Mouse (Mus musculus) bone marrow, adult 2 months (tissue): ENCODE results near the gene Angpt4. TPM values are rescaled to one million over a fixed set of nuclear protein-coding genes. Genes with fewer than 3 reads are reported as not detected.

Experiments
- H3K27ac ChIP-seq: fragments of 200-500 bp; 2 replicates; pipeline ENCODE4 v1.5.1; 2012; ENCODE audit warnings: low read depth, mild to moderate bottlenecking, control low read depth, inconsistent platforms, low read length; ENCODE audit not compliant: control insufficient read depth, poor library complexity, insufficient read depth
- H3K4me1 ChIP-seq: fragments of 200-500 bp; 2 replicates; pipeline ENCODE4 v1.6.1; 2011; ENCODE audit warnings: low read length; ENCODE audit not compliant: control insufficient read depth, insufficient read depth
- H3K4me3 ChIP-seq: fragments of 200-500 bp; replicated peaks from 2 replicates; pipeline ENCODE3; 2011; ENCODE audit warnings: mild to moderate bottlenecking, low read depth, low read length, control low read depth; ENCODE audit not compliant: control insufficient read depth
- CTCF ChIP-seq: fragments of 200-500 bp; IDR thresholded peaks from 2 replicates; pipeline ENCODE4 v1.5.1; 2011; ENCODE audit warnings: low read length, control low read depth; ENCODE audit not compliant: control insufficient read depth, insufficient read depth
- POLR2A ChIP-seq: fragments of 200-500 bp; IDR thresholded peaks from 2 replicates; pipeline ENCODE4 v1.6.1; 2011; ENCODE audit warnings: low read depth, mild to moderate bottlenecking, control low read depth, low read length, borderline replicate concordance; ENCODE audit not compliant: control insufficient read depth
- WGBS: fragments of 180-500 bp; shearing (Covaris S2); methylation state at CpG from one replicate; pipeline ENCODE4 v1.1.7; 2018; 5-methylcytosine and 5-hydroxymethylcytosine counted together
- polyA plus RNA-seq: library from polyadenylated mRNA; stranded (reverse); fragments of >200 nt; gene quantifications from 2 replicates; pipeline ENCODE4 v1.2.4, GENCODE M21; 2011; ENCODE audit warnings: low replicate concordance; ENCODE audit not compliant: missing spikeins, insufficient read depth, insufficient read length

The Angpt4 gene
- polyA plus RNA-seq, 1 experiment = 2.1 TPM

- no peak overlapping the region for H3K4me3 ChIP-seq
- H3K27ac ChIP-seq = no peak overlapping the region
- WGBS = 73% methylated on average over 4 of the region's 4 CpGs
- no peak for TF ChIP-seq POLR2A
- TF ChIP-seq CTCF = no peak
- H3K4me1 ChIP-seq = peaks cover 11% of the 10 kb centered on the region; the same call in 1 of the 2 replicates
Observed at GRCm38 (mm10) chr2:151977689-151978440, 66.9 kb downstream of the Angpt4 start.

DNA sequence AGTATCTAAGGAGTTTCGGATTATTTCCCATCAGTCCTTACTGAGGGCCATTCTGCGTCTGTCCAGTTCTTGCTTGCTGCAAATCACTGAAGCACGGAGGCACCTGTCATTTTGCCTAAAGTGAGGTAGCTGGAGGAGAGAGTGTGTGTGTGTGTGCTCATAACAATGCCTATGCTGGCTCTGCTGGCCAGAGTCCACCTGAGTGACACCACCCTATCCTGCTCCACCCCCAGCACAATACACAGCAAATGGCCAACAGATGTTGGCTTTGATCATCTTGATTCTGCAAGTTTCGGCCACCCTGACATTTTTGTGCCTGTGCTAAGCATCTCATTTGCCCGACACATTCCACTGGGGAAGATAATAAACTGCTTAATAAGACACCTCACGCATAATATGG lies 67.5 kb downstream of the Angpt4 start:
- WGBS = 66% methylated on average over 6 of the region's 6 CpGs
- TF ChIP-seq CTCF (no peak), POLR2A (no peak)
- Histone ChIP-seq H3K4me1 (peaks cover 11% of the 10 kb centered on the region; the same call in 1 of the 2 replicates), H3K27ac (no peak overlapping the region), H3K4me3 (no peak overlapping the region)

GRCm38 (mm10) chr2:151979470-151980354 lies 68.7 kb downstream of the Angpt4 start, which contains the start of gene Fam110a:
Gene Fam110a (minus strand): TSS chr2:151980219.
- H3K4me1 ChIP-seq = peaks cover 11% of the 10 kb centered on the region; the same call in 1 of the 2 replicates
- under 1% methylated on average over 46 of the region's 46 CpGs for WGBS

GRCm38 (mm10) chr2:151980355-151980693 lies 69.3 kb downstream of the Angpt4 start:
- no peak overlapping the region; the same call in 1 of the 2 replicates for H3K27ac ChIP-seq
- TF ChIP-seq CTCF = no peak
- no peak for TF ChIP-seq POLR2A
- H3K4me1 ChIP-seq = peaks cover 11% of the 10 kb centered on the region; the same call in 1 of the 2 replicates
- WGBS = 48% methylated on average over 3 of the region's 3 CpGs
- H3K4me3 ChIP-seq = peak overlapping the region; percentile 12

More at GRCm38 (mm10) chr2:151979470-151980354, 68.7 kb downstream of the Angpt4 start, which contains the start of gene Fam110a:
- Histone ChIP-seq H3K27ac (peak within 1 kb of the TSS; percentile 64), H3K4me3 (peak within 1 kb of the TSS; percentile 85)
- no peak for TF ChIP-seq CTCF
- TF ChIP-seq POLR2A = peak; percentile 41; the same call in 1 of the 2 replicates

- no peak overlapping the region for H3K27ac ChIP-seq
- WGBS = 18% methylated on average over 6 of the region's 6 CpGs
- H3K4me3 ChIP-seq = no peak overlapping the region
- H3K4me1 ChIP-seq = peaks cover 11% of the 10 kb centered on the region; the same call in 1 of the 2 replicates
- TF ChIP-seq POLR2A (no peak), CTCF (no peak)
Observed at GRCm38 (mm10) chr2:151981268-151981667, 70.3 kb downstream of the Angpt4 start.

- H3K27ac ChIP-seq = no peak overlapping the region
- no peak for TF ChIP-seq POLR2A
- no peak for TF ChIP-seq CTCF
- peaks cover 11% of the 10 kb centered on the region; the same call in 1 of the 2 replicates for H3K4me1 ChIP-seq
- H3K4me3 ChIP-seq = no peak overlapping the region
Observed at GRCm38 (mm10) chr2:151982476-151982875, 71.5 kb downstream of the Angpt4 start.

GRCm38 (mm10) chr2:151984019-151984418 lies 73.0 kb downstream of the Angpt4 start:
- peaks cover 3% of the 10 kb centered on the region; the same call in 1 of the 2 replicates for H3K4me1 ChIP-seq
- H3K27ac ChIP-seq = no peak overlapping the region
- 74% methylated on average over 9 of the region's 9 CpGs for WGBS
- no peak overlapping the region for H3K4me3 ChIP-seq
- TF ChIP-seq POLR2A (no peak), CTCF (no peak)

DNA sequence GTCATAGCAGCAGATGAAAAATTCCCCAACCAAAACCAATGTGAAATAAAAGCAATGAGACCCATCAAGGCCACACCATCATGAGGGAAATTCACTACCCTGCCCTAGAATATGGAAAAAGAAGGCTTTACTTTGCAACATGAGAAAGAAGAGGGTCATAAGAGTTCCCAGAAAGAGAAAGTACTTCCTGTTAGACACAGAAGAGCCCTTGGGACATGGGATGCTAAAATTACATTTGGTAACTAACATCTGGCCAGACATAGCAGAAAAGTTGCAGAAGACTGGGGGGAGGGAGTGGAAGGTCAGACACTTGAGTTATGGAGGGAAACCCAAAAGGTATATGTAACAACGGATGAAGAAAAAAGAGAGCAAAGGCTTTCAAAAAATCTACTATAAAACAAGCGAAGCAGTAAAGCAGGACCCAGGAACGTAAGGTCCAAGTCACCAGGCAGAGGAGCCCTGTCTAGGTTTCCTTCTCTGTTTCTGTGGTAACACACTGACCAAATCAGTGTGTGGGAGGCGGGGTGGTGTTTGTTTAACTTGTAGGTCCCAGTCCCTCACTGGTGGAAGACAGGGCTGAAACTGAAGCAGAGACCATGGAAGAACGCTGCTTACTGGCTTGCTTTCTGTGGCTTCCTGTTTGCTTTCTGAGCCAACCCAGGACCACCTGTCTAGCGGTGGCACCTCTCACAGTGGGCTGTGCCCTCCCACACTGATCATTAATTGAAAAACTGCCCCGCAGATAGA lies 74.6 kb downstream of the Angpt4 start:
- Histone ChIP-seq H3K27ac (no peak overlapping the region), H3K4me1 (no peaks in the 10 kb centered on the region; the same call in 1 of the 2 replicates), H3K4me3 (no peak overlapping the region)
- no peak for TF ChIP-seq CTCF
- TF ChIP-seq POLR2A = no peak
- WGBS = 23% methylated on average over 7 of the region's 7 CpGs
